Mouse (Mus musculus) thymus, adult 2 months (tissue): ENCODE results near the gene Rpl22. TPM values are rescaled to one million over a fixed set of nuclear protein-coding genes. Genes with fewer than 3 reads are reported as not detected.

Experiments
- DNase-seq: peaks from one replicate; pipeline ENCODE4 v3.0.0; 2021
- H3K27ac ChIP-seq: fragments of 200-500 bp; 2 replicates; pipeline ENCODE4 v1.5.1; 2012; ENCODE audit warnings: low read length, control low read depth; ENCODE audit not compliant: control insufficient read depth, insufficient read depth
- H3K27me3 ChIP-seq: fragments of 200-500 bp; 2 replicates; pipeline ENCODE4 v1.6.1; 2012; ENCODE audit warnings: mild to moderate bottlenecking, low read length, moderate library complexity, mixed read lengths; ENCODE audit not compliant: control insufficient read depth, insufficient read depth
- H3K36me3 ChIP-seq: fragments of 200-500 bp; 2 replicates; pipeline ENCODE4 v1.6.1; 2012; ENCODE audit warnings: mild to moderate bottlenecking, low read length, moderate library complexity; ENCODE audit not compliant: control insufficient read depth, insufficient read depth
- H3K4me1 ChIP-seq: fragments of 200-500 bp; replicated peaks from 2 replicates; pipeline ENCODE4 v1.6.1; 2012; ENCODE audit warnings: low read length; ENCODE audit not compliant: control insufficient read depth, insufficient read depth
- H3K4me3 ChIP-seq: fragments of 200-500 bp; 2 replicates; pipeline ENCODE4 v1.5.1; 2012; ENCODE audit warnings: mild to moderate bottlenecking, low read length, control low read depth, moderate library complexity; ENCODE audit not compliant: control insufficient read depth, insufficient read depth
- CTCF ChIP-seq: fragments of 200-500 bp; IDR thresholded peaks from 2 replicates; pipeline ENCODE4 v1.5.1; 2012; ENCODE audit warnings: mild to moderate bottlenecking, control low read depth, low read length, moderate library complexity, borderline replicate concordance; ENCODE audit not compliant: control insufficient read depth, poor library complexity, insufficient read depth; ENCODE audit errors: extremely low read depth
- POLR2A ChIP-seq: fragments of 200-500 bp; IDR thresholded peaks from 2 replicates; pipeline ENCODE4 v1.6.1; 2012; ENCODE audit warnings: mild to moderate bottlenecking, low read length, control low read depth, moderate library complexity; ENCODE audit not compliant: control insufficient read depth, poor library complexity, insufficient read depth; ENCODE audit errors: extremely low read depth
- whole genome bisulfite sequencing: fragments of 180-500 bp; shearing (Covaris S2); methylation state at CpG from one replicate; pipeline ENCODE4 v1.1.7; 2018; 5-methylcytosine and 5-hydroxymethylcytosine counted together
- polyA plus RNA-seq: library from polyadenylated mRNA; depleted of rRNA; stranded (reverse); fragments of >200 nt; gene quantifications from 2 replicates; pipeline ENCODE4 v1.2.3, GENCODE M21; 2012

Rpl22 gene
- polyA plus RNA-seq, 1 experiment: 60.3 TPM

GRCm38 (mm10) chr4:152317631-152318033 is 7.9 kb upstream of the Rpl22 start:
- Histone ChIP-seq H3K4me3 (no peak overlapping the region), H3K27ac (no peak overlapping the region), H3K27me3 (peaks cover 9% of the 10 kb centered on the region), H3K4me1 (0 out of 2 replicates have a peak, but pooled peaks cover 4% of the 10 kb centered on the region), H3K36me3 (no peaks in the 10 kb centered on the region)
- TF ChIP-seq POLR2A: no peak
- no peak for TF ChIP-seq CTCF
- WGBS: 95% methylated on average over 6 of the region's 6 CpGs
- no peak for DNase-seq

DNA sequence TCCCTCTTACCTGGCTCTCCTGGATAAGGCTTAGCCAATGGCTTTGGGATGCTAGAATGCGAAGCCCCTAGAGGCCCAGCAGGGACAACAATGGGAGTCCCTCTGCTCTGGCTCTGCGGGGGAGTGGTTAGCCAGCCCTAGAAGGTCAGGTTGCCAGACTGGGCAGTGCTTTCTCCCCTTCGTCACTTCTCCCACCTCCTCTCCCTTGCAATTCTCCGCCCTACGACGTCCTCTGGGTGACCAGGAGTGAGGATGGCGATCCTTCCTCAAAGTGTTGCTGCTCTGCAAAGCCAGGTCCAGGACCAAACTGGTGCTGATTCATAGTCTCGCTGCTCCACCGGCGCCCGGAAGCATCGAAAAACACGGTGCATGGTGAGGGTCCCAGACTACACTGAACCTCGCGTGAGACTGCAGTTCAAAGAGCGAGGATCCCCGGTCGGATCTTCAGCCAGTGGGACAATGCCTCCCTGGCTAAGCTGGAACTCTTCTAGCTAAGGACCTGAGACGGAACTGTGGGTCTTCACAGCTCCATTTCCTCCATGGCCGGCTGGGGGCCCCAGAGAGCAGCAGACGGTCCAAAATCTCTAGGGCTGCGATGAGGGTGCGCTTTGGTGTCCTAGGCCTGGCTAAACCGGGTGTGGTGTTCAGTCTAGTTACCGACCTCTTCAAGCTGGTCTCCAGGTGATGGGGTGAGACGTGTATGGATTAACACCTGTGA is 6.9 kb upstream of the Rpl22 start, which contains the start of gene Rnf207:
Gene Rnf207 (minus strand): TSS at position 477 of the 718 bp plus-strand sequence.
- no peak for TF ChIP-seq POLR2A
- peak; percentile 50; the same call in 1 of the 2 replicates for TF ChIP-seq CTCF
- Histone ChIP-seq H3K27me3 (peaks cover under 1% of the 10 kb centered on the region; the same call in 1 of the 2 replicates), H3K36me3 (no peaks in the 10 kb centered on the region), H3K27ac (no peak within 1 kb of the TSS), H3K4me1 (no peaks in the 10 kb centered on the region), H3K4me3 (no peak within 1 kb of the TSS)
- WGBS: 8% methylated on average over 26 of the region's 26 CpGs
- peak; percentile 61 for DNase-seq

DNA sequence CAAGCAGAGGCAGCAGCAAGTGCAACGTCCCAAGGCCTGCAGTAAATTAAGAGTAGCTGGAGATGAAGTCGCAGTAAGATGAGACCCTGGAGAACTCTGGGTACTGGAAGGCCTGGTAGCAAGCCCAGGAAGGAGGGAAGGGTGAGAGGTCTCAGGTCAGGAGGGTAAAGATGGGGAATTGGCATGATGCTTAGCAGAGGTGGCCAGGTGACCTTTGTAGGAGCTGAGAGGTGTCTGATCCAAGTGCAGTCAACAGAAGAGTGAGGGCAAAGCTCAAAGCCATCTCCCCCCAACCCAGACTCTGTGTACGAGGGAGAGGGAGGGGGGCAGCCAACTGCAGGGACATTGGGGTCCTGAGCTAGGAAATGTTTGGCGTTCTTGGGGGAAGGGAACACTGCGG is 4.1 kb upstream of the Rpl22 start:
- Histone ChIP-seq H3K4me1 (peaks cover 9% of the 10 kb centered on the region), H3K36me3 (no peaks in the 10 kb centered on the region), H3K4me3 (no peak overlapping the region), H3K27me3 (no peaks in the 10 kb centered on the region; the same call in 1 of the 2 replicates), H3K27ac (no peak overlapping the region)
- no peak for DNase-seq
- TF ChIP-seq CTCF: no peak
- no peak for TF ChIP-seq POLR2A
- 84% methylated on average over 5 of the region's 5 CpGs for WGBS

- Histone ChIP-seq H3K27me3 (no peaks in the 10 kb centered on the region), H3K4me1 (peaks cover 19% of the 10 kb centered on the region), H3K27ac (no peak overlapping the region), H3K4me3 (peak overlapping the region; percentile 70), H3K36me3 (no peaks in the 10 kb centered on the region; the same call in 1 of the 2 replicates)
- TF ChIP-seq POLR2A (no peak), CTCF (no peak)
- DNase-seq: no peak
- WGBS: 55% methylated on average over 16 of the region's 16 CpGs
These were observed 640 bp upstream of the Rpl22 start for GRCm38 (mm10) chr4:152324641-152325562.

GRCm38 (mm10) chr4:152326543-152326942 is 1.0 kb downstream of the Rpl22 start:
- H3K27me3 ChIP-seq: no peaks in the 10 kb centered on the region
- DNase-seq: no peak
- H3K27ac ChIP-seq: no peak overlapping the region
- TF ChIP-seq CTCF: no peak
- TF ChIP-seq POLR2A: no peak
- peaks cover 15% of the 10 kb centered on the region for H3K36me3 ChIP-seq
- peaks cover 19% of the 10 kb centered on the region for H3K4me1 ChIP-seq
- H3K4me3 ChIP-seq: peak overlapping the region; percentile 70
- WGBS: 2% methylated on average over 11 of the region's 11 CpGs

- Histone ChIP-seq H3K27me3 (no peaks in the 10 kb centered on the region), H3K36me3 (peaks cover 31% of the 10 kb centered on the region), H3K4me3 (no peak overlapping the region), H3K4me1 (peaks cover 19% of the 10 kb centered on the region), H3K27ac (no peak overlapping the region)
- TF ChIP-seq CTCF (peak; percentile 40; the same call in 1 of the 2 replicates), POLR2A (no peak)
- peak; percentile 58 for DNase-seq
- 80% methylated on average over 6 of the region's 6 CpGs for WGBS
These were observed 3.1 kb downstream of the Rpl22 start for GRCm38 (mm10) chr4:152328691-152329090.

- Histone ChIP-seq H3K4me1 (no peaks in the 10 kb centered on the region), H3K36me3 (peaks cover 37% of the 10 kb centered on the region), H3K27ac (no peak overlapping the region), H3K4me3 (no peak overlapping the region), H3K27me3 (no peaks in the 10 kb centered on the region)
- peak; percentile 73 for DNase-seq
- WGBS: 34% methylated on average over 2 of the region's 2 CpGs
- peak; percentile 90 for TF ChIP-seq CTCF
- no peak for TF ChIP-seq POLR2A
These were observed 7.4 kb downstream of the Rpl22 start for GRCm38 (mm10) chr4:152332952-152333351.
